Mouse (Mus musculus) olfactory bulb, adult 2 months (tissue): ENCODE results near the gene Gstm5. TPM values are rescaled to one million over a fixed set of nuclear protein-coding genes. Genes with fewer than 3 reads are reported as not detected.

ENCODE experiments used
- H3K27ac ChIP-seq: fragments of 200-500 bp; 2 replicates; pipeline ENCODE4 v1.5.1; 2012; ENCODE audit warnings: low read depth, low read length; ENCODE audit not compliant: insufficient read depth
- H3K4me1 ChIP-seq: fragments of 200-500 bp; 2 replicates; pipeline ENCODE4 v1.6.1; 2012; ENCODE audit warnings: low read length; ENCODE audit not compliant: control insufficient read depth, insufficient read depth
- H3K4me3 ChIP-seq: fragments of 200-500 bp; 2 replicates; pipeline ENCODE4 v1.5.1; 2012; ENCODE audit warnings: mild to moderate bottlenecking, low read depth, low read length, moderate library complexity; ENCODE audit not compliant: insufficient read depth
- CTCF ChIP-seq: fragments of 200-500 bp; IDR thresholded peaks from 2 replicates; pipeline ENCODE4 v1.5.1; 2012; ENCODE audit warnings: low read depth, mild to moderate bottlenecking, low read length, moderate library complexity; ENCODE audit not compliant: insufficient read depth
- POLR2A ChIP-seq: fragments of 200-500 bp; IDR thresholded peaks from 2 replicates; pipeline ENCODE4 v1.6.1; 2012; ENCODE audit warnings: mild to moderate bottlenecking, low read depth, low read length, moderate library complexity; ENCODE audit not compliant: insufficient read depth
- WGBS: fragments of 180-500 bp; shearing (Covaris S2); methylation state at CpG from one replicate; pipeline ENCODE4 v1.1.7; 2018; 5-methylcytosine and 5-hydroxymethylcytosine counted together
- polyA plus RNA-seq: library from polyadenylated mRNA; stranded (reverse); fragments of >200 nt; gene quantifications from 2 replicates; pipeline ENCODE4 v1.2.4, GENCODE M21; 2012; ENCODE audit warnings: low replicate concordance; ENCODE audit not compliant: missing spikeins, insufficient read depth, insufficient read length

Gene Gstm5
- not detected in 2 replicates for polyA plus RNA-seq

DNA sequence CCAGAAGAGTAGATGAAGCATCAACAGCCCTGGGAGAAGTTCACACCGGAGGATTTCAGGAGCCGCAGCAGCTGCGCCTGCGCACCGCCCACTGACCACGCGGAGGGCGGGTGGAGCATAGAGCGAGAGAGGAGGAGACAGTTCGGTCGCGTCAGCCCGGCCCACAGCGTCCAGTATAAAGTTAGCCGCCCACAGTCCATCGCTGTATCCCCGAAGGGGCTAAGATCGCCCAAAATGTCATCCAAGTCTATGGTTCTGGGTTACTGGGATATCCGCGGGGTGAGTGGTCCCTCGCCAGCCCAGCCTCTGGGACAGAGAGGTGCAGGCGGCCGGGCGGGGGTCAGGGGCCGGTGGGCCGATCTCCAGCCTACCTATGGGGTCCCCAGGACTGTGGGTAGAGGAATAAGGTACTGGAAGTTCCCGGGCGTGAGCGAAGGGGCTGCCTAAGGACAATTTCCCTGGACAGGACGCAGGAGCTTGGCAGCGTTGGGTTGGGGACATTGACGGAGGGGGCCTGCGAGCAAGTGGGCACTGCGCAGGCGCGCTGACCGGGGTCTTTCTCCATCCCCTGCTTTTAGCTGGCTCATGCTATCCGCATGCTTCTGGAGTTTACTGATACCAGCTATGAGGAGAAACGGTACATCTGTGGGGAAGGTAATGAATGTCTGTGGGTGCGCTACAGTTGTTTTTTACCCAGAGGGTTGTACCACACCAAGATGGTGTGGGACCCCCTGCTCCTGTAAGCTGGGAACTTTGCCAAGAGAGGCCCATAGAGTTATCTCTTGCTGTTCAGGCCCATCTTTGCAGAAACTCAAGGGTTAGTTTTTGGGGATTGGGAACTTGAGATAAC, at the start of gene Gstm5:
TSS of gene Gstm5 (plus strand) at position 102 of the 850 bp plus-strand sequence.
- TF ChIP-seq CTCF (no peak), POLR2A (peak; percentile 93)
- Histone ChIP-seq H3K4me3 (peak within 1 kb of the TSS; percentile 63), H3K27ac (peak within 1 kb of the TSS; percentile 17; the same call in 1 of the 2 replicates), H3K4me1 (no peaks in the 10 kb centered on the region)
- 4% methylated on average over 40 of the region's 40 CpGs for WGBS

DNA sequence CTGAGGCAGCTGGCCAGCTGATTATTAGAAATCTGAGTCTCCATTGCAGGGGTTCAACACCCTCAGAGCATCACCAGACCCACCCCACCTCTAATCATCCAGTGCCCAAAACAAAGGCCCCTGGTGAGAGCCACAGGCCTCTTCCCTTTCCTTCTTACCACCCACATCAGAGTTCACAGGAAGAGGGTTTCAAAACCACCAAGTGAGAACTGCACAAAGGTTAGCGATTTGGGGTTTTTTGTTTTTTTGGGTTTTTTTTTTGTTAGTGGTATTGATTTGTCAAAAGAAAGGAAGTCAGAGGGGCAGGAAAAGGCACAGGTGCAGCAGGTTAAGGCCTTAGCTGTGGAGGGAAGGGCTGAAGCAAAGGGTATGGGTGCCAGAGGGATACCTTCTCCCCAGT, 49.4 kb upstream of the Gstm5 start:
- peaks cover 34% of the 10 kb centered on the region for H3K4me1 ChIP-seq
- TF ChIP-seq CTCF (no peak), POLR2A (no peak)
- whole genome bisulfite sequencing = 85% methylated on average over 1 of the region's 1 CpGs
- H3K27ac ChIP-seq = no peak overlapping the region
- no peak overlapping the region for H3K4me3 ChIP-seq

DNA sequence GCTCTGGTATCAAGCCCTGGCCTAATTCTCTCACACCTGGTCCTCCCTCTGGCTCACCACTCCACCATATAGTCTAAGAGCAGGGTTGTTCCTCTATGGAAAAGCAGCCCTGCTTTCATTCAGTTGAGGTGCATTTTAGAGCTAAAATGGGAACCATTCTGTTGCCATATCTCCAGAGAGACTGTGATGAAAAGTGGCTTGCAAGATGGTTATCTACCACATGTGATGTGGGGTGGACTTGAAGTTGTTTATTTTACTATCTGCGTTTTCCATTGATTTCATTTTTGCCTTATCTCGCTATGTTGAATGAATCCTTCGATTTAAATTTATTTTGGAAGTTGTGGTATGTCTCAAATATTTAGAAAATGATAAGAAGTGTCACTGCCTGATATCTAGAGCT, 48.8 kb upstream of the Gstm5 start:
- Histone ChIP-seq H3K4me1 (peaks cover 29% of the 10 kb centered on the region), H3K4me3 (no peak overlapping the region), H3K27ac (no peak overlapping the region)
- no peak for TF ChIP-seq CTCF
- TF ChIP-seq POLR2A = no peak
- 94% methylated on average over 3 of the region's 3 CpGs for WGBS

DNA sequence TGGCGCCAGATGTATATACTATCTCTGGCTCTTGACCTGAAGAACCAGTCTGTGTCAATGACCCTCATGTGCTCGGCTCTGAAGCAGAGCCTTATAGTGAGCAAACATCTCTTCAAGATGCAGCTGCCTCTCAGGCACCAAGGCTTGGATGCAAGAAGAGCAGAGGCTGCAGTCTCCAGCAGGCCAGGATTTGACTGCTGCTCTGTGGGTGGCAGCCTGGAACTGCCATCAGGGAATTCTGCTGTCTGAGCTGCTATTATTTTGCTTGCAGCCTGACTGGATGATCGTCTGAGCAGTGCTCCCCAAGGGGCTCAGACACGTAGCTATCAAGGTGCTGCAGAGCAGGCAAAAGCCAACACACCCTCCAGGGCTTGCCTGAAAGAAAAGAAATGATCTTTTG, 47.5 kb upstream of the Gstm5 start:
- 41% methylated on average over 4 of the region's 4 CpGs for WGBS
- Histone ChIP-seq H3K27ac (no peak overlapping the region), H3K4me1 (peaks cover 26% of the 10 kb centered on the region), H3K4me3 (no peak overlapping the region)
- TF ChIP-seq POLR2A (no peak), CTCF (no peak)

DNA sequence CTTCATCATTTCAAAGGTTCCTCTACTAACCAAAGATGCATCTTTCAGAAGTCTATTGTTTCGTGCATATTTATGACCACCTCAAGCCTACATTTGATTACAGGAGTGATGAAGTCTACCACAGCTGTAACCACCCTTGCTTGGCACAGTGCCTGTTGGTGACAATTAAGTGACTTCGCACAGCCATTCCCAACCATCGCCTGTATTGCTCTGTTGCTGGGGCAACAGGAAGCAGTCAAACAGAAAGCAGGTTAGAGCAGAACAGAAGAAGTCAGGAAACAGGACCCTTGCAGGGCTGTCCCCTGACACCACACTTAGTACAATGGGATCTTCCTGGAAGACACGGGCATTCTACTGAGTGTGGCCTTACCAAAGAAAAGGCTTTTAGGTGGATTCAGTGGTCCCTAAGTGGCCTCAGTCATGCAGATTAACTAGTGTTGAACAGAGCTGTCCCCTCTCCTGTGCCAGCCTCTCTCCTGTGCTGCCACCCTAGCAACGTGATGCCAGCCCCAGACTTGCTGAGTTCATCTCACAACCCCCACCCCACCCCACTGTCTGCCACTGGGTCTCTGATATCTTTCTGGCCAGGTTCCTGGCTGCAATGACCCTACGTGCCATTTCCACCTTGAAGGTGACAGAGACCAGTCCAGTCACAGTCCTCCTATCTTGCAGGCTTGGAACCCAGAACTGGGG, 46.5 kb upstream of the Gstm5 start:
- Histone ChIP-seq H3K4me1 (peaks cover 26% of the 10 kb centered on the region), H3K4me3 (no peak overlapping the region), H3K27ac (no peak overlapping the region)
- no peak for TF ChIP-seq POLR2A
- no peak for TF ChIP-seq CTCF
- WGBS = 60% methylated on average over 6 of the region's 6 CpGs

DNA sequence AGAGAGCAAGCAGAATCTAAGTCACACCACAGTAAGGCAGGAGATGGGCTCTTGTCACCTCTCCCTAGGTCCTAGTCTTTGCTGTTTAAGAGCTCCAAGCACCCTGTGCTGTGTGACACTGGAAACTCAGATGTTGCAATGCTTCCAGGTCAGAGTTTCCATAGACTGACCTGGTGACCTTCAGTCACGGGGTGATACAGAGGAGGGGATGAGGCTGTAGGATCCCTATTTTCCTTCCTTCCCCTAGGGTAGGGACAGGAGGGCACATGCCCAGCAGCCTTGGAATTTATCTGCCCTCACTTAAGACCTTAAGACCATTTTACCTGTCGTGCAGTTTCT, 46.0 kb upstream of the Gstm5 start:
- TF ChIP-seq POLR2A = no peak
- 92% methylated on average over 2 of the region's 2 CpGs for WGBS
- Histone ChIP-seq H3K4me3 (no peak overlapping the region), H3K4me1 (peaks cover 25% of the 10 kb centered on the region), H3K27ac (no peak overlapping the region)

DNA sequence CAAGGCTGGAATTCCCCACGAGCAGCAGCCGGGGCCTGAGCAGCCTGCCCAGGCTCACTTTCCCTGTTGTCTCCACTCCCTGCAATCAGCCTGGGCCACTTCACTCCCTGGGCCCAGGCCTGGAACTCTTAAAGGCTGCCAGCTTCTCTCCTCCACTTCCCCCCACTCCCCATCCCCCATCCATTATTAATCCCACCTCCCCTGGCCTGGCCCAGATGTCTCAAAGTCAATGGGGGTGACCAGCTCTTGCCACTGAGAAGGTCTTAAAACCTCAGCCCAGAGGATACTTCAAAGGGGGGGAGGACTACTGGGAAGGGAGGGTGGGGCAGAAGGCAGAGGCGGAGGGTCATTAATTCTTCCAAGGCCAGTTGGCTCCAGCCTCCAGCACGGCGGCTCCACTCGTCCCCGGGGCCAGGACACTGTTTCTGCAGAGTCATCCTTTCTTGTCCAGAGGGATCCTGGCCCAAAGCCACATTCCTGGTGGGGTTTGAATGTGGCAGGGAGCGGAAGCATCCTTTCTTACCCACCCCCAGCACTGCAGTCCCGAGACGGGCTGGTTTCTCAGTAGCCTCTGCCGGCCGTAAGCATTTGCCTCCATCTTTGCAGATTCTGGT, 45.1 kb upstream of the Gstm5 start:
- 49% methylated on average over 12 of the region's 12 CpGs for WGBS
- Histone ChIP-seq H3K27ac (no peak overlapping the region), H3K4me3 (no peak overlapping the region), H3K4me1 (peaks cover 22% of the 10 kb centered on the region)
- TF ChIP-seq POLR2A (no peak), CTCF (no peak)

DNA sequence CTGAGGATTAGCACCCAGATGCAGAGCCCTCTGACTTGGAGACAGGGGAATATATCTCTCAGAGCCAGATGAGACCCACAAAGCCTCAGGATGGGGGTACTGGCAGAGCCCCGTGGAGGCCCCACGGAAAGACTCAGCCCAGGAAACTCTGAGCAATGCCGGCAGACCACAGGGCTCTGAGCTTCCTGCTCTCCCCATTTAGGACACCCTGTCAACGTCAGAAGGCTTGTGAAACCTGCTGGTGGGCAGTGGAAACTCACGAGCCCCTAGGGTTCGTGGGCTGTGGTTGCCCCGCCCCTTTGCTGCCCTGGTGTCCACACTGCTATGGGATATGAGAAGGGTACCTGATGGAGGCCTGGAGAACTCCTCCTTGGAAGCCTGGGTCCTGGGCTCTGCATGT, 42.8 kb upstream of the Gstm5 start:
- Histone ChIP-seq H3K4me1 (peaks cover 22% of the 10 kb centered on the region), H3K4me3 (no peak overlapping the region), H3K27ac (no peak overlapping the region)
- 68% methylated on average over 7 of the region's 7 CpGs for WGBS
- TF ChIP-seq CTCF (no peak), POLR2A (no peak)
